Mouse (Mus musculus) heart, embryonic 14.5 days (tissue): ENCODE data around the gene Timeless. TPM values are rescaled to one million over a fixed set of nuclear protein-coding genes. Genes with fewer than 3 reads are reported as not detected.

Experiments
- ATAC-seq: fragments of 200-750 bp; cut with Nextera tagmentation; 2 replicates; pipeline ENCODE4 v1.8.0; 2017; ENCODE audit warnings: low read depth, moderate TSS enrichment; ENCODE audit not compliant: insufficient number of reproducible peaks, insufficient read depth, low FRiP score
- H3K27ac ChIP-seq, 2 experiments: fragments of 200-500 bp in 1 of 2; fragments of 300-500 bp in 1 of 2; sonication (generic) in 1 of 2; replicated peaks in 1 of 2; 2 replicates each; pipeline ENCODE4 v1.5.1; 2012 to 2014; ENCODE audit warnings: low read depth in 2 of 2, low read length in 2 of 2, control low read depth in 1 of 2, mild to moderate bottlenecking in 1 of 2, mixed read lengths in 1 of 2; ENCODE audit not compliant: control insufficient read depth in 1 of 2, insufficient read depth in 1 of 2
- H3K27me3 ChIP-seq: fragments of 300-500 bp; sonication (generic); 2 replicates; pipeline ENCODE4 v1.6.1; 2014; ENCODE audit warnings: mild to moderate bottlenecking, low read length, control low read depth; ENCODE audit not compliant: control insufficient read depth, insufficient read depth
- H3K36me3 ChIP-seq: fragments of 300-500 bp; sonication (generic); 2 replicates; pipeline ENCODE4 v1.6.1; 2014; ENCODE audit warnings: mild to moderate bottlenecking, control low read depth, low read length, mixed read lengths; ENCODE audit not compliant: control insufficient read depth, insufficient read depth
- H3K4me1 ChIP-seq, 2 experiments: fragments of 200-500 bp in 1 of 2; fragments of 300-500 bp in 1 of 2; sonication (generic) in 1 of 2; 2 replicates each; pipeline ENCODE4 v1.6.1; 2012 to 2014; ENCODE audit warnings: low read length in 2 of 2, control low read depth in 1 of 2, mixed read lengths in 1 of 2; ENCODE audit not compliant: control insufficient read depth in 2 of 2, insufficient read depth in 2 of 2
- H3K4me2 ChIP-seq: fragments of 300-500 bp; sonication (generic); 2 replicates; pipeline ENCODE4 v1.6.1; 2014; ENCODE audit warnings: mild to moderate bottlenecking, low read length
- H3K4me3 ChIP-seq, 2 experiments: fragments of 200-500 bp in 1 of 2; fragments of 300-500 bp in 1 of 2; sonication (generic) in 1 of 2; 2 replicates each; pipeline ENCODE4 v1.5.1; 2012 to 2014; ENCODE audit warnings: low read length in 2 of 2, mild to moderate bottlenecking in 2 of 2, control low read depth in 1 of 2, low read depth in 1 of 2, moderate library complexity in 1 of 2; ENCODE audit not compliant: control insufficient read depth in 1 of 2, insufficient read depth in 1 of 2
- H3K9ac ChIP-seq: fragments of 300-500 bp; sonication (generic); 2 replicates; pipeline ENCODE4 v1.6.1; 2014; ENCODE audit warnings: mild to moderate bottlenecking, low read length
- H3K9me3 ChIP-seq: fragments of 300-500 bp; sonication (generic); 2 replicates; pipeline ENCODE4 v1.6.1; 2016; ENCODE audit warnings: low read length, control low read depth; ENCODE audit not compliant: control insufficient read depth
- WGBS: fragments of 180-500 bp; shearing (Covaris S2); extraction: QIAGEN DNeasy Blood & Tissue Kit; methylation state at CpG from one replicate; pipeline ENCODE4 v1.1.7; 2014; 5-methylcytosine and 5-hydroxymethylcytosine counted together
- polyA plus RNA-seq: library from polyadenylated mRNA; unstranded; fragments of >200 nt; fragmentation: Nextera tagmentation; extraction: Ambion mirVana; gene quantifications from 2 replicates; pipeline ENCODE4 v1.2.1, GENCODE M21; 2014

The Timeless gene
- 23.6 and 25.2 TPM in 2 replicates for polyA plus RNA-seq

- Histone ChIP-seq H3K27ac (peak within 1 kb of the TSS; percentile 84 to 89), H3K9ac (peak within 1 kb of the TSS; percentile 78), H3K4me1 (peaks cover 0 to 8% of the 10 kb centered on the region in 2 experiments; a peak in 3 of 4 replicates), H3K27me3 (no peaks in the 10 kb centered on the region), H3K9me3 (no peaks in the 10 kb centered on the region), H3K4me3 (peak within 1 kb of the TSS; percentile 63 to 67), H3K4me2 (peak within 1 kb of the TSS; percentile 81), H3K36me3 (peaks cover 10% of the 10 kb centered on the region; the same call in 1 of the 2 replicates)
- WGBS, result under 1% methylated on average over 52 of the region's 58 CpGs
- peak; percentile 88 for ATAC-seq
Measured at GRCm38 (mm10) chr10:128231697-128232419, at the start of gene Timeless. TSS of gene Timeless (plus strand) at chr10:128232065.

- H3K4me1 ChIP-seq, result peaks cover 2 to 4% of the 10 kb centered on the region in 2 experiments; a peak in 1 of 4 replicates
- no peak overlapping the region for H3K27ac ChIP-seq
- no peak overlapping the region for H3K4me3 ChIP-seq
- no peaks in the 10 kb centered on the region for H3K9me3 ChIP-seq
- no peaks in the 10 kb centered on the region for H3K36me3 ChIP-seq
- WGBS, result 84% methylated on average over 2 of the region's 2 CpGs
- ATAC-seq, result no peak
- H3K4me2 ChIP-seq, result no peak overlapping the region
- no peaks in the 10 kb centered on the region for H3K27me3 ChIP-seq
- no peak overlapping the region for H3K9ac ChIP-seq
Measured at GRCm38 (mm10) chr10:128184296-128184695, 47.6 kb upstream of the Timeless start.

GRCm38 (mm10) chr10:128185277-128185940 is 46.5 kb upstream of the Timeless start:
- no peak for ATAC-seq
- WGBS, result 79% methylated on average over 6 of the region's 6 CpGs

GRCm38 (mm10) chr10:128185959-128186358 is 45.9 kb upstream of the Timeless start:
- Histone ChIP-seq H3K4me2 (no peak overlapping the region), H3K9me3 (no peaks in the 10 kb centered on the region), H3K27me3 (no peaks in the 10 kb centered on the region), H3K36me3 (no peaks in the 10 kb centered on the region), H3K9ac (no peak overlapping the region), H3K4me3 (no peak overlapping the region), H3K4me1 (no peaks in the 10 kb centered on the region), H3K27ac (no peak overlapping the region)
- 53% methylated on average over 2 of the region's 2 CpGs for WGBS
- ATAC-seq, result peak; percentile 55; the same call in 1 of the 2 replicates

More at GRCm38 (mm10) chr10:128185277-128185940, 46.5 kb upstream of the Timeless start:
- H3K27ac ChIP-seq, result no peak overlapping the region
- no peaks in the 10 kb centered on the region for H3K36me3 ChIP-seq
- no peak overlapping the region for H3K9ac ChIP-seq
- no peaks in the 10 kb centered on the region for H3K27me3 ChIP-seq
- H3K4me3 ChIP-seq, result no peak overlapping the region
- no peaks in the 10 kb centered on the region for H3K9me3 ChIP-seq
- H3K4me1 ChIP-seq, result no peaks in the 10 kb centered on the region
- H3K4me2 ChIP-seq, result no peak overlapping the region

GRCm38 (mm10) chr10:128187181-128187605 is 44.7 kb upstream of the Timeless start:
- H3K4me1 ChIP-seq, result no peaks in the 10 kb centered on the region
- no peak for ATAC-seq
- H3K4me2 ChIP-seq, result no peak overlapping the region
- H3K36me3 ChIP-seq, result no peaks in the 10 kb centered on the region
- no peak overlapping the region for H3K27ac ChIP-seq
- H3K9me3 ChIP-seq, result no peaks in the 10 kb centered on the region
- H3K27me3 ChIP-seq, result no peaks in the 10 kb centered on the region
- H3K4me3 ChIP-seq, result no peak overlapping the region
- H3K9ac ChIP-seq, result no peak overlapping the region
- WGBS, result 45% methylated on average over 5 of the region's 5 CpGs

GRCm38 (mm10) chr10:128188242-128188877 is 43.5 kb upstream of the Timeless start:
- Histone ChIP-seq H3K27ac (no peak overlapping the region), H3K9ac (no peak overlapping the region), H3K4me3 (no peak overlapping the region), H3K4me2 (no peak overlapping the region), H3K4me1 (no peaks in the 10 kb centered on the region), H3K27me3 (0 out of 2 replicates have a peak, but pooled peaks cover 3% of the 10 kb centered on the region), H3K36me3 (no peaks in the 10 kb centered on the region), H3K9me3 (no peaks in the 10 kb centered on the region)
- 50% methylated on average over 2 of the region's 2 CpGs for WGBS
- no peak for ATAC-seq

GRCm38 (mm10) chr10:128191472-128191871 is 40.4 kb upstream of the Timeless start:
- no peak for ATAC-seq
- Histone ChIP-seq H3K4me1 (peaks cover 4 to 5% of the 10 kb centered on the region in 2 experiments; a peak in 1 of 4 replicates), H3K36me3 (no peaks in the 10 kb centered on the region), H3K9ac (no peak overlapping the region), H3K9me3 (no peaks in the 10 kb centered on the region), H3K4me2 (no peak overlapping the region), H3K4me3 (no peak overlapping the region), H3K27ac (no peak overlapping the region), H3K27me3 (peaks cover 18% of the 10 kb centered on the region)
- WGBS, result 47% methylated on average over 2 of the region's 2 CpGs
